Mouse (Mus musculus) brain, embryonic 14.5 days (tissue): ENCODE data around the gene Slc27a4.

Experiments
- CTCF ChIP-seq: fragments of 200-500 bp; IDR thresholded peaks from 2 replicates; pipeline ENCODE4 v1.5.1; 2012; ENCODE audit warnings: inconsistent platforms, mild to moderate bottlenecking, moderate library complexity, borderline replicate concordance; ENCODE audit not compliant: insufficient read depth, insufficient read length; ENCODE audit errors: extremely low read depth
- POLR2A ChIP-seq: fragments of 200-500 bp; IDR thresholded peaks from 2 replicates; pipeline ENCODE4 v1.6.1; 2012; ENCODE audit warnings: mild to moderate bottlenecking, inconsistent platforms, borderline replicate concordance; ENCODE audit not compliant: poor library complexity, insufficient read depth, insufficient read length, severe bottlenecking; ENCODE audit errors: extremely low read depth

DNA sequence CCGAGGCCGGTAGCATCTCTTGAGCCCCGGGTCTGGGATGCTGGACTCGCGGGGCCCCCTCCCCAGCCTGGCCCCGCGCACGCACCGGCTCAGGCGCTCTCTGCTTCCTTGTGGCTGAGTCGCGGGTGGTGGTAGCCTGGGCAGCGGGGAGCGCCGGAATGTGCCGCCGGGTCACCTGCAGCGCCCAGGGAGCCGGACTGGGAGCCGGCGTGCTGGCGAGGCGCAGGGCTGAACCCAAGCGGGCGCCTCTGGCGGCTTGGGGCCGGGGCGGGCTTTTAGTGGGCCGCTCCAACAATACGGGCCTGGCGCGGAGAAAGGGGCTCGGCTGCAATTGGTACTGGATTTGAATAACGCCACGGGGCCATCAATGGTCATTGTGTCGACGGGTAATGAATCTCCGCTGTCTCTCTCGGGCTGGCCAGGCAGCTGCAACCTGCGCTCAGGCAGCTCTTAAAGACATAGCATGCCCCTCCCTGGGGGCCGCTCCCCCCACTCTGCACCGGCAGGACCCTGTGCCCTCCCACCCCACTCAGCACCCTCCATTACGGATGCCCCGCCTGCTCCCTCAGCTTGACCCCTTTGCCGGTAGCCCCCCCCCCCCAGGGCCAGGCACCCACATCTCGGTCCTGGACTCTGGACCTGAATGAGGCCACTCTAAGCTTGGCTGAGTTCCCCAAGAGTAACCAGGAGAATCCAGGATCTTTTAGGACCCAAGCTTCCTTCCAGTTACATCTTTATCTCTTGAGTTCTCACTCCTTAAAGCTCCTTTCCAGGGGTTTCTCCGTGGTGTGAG is 43.8 kb downstream of the Slc27a4 start:
- TF ChIP-seq CTCF (no peak), POLR2A (peak; percentile 50; the same call in 1 of the 2 replicates)
